Mouse (Mus musculus): ENCODE data around the gene Angel2.

DNA sequence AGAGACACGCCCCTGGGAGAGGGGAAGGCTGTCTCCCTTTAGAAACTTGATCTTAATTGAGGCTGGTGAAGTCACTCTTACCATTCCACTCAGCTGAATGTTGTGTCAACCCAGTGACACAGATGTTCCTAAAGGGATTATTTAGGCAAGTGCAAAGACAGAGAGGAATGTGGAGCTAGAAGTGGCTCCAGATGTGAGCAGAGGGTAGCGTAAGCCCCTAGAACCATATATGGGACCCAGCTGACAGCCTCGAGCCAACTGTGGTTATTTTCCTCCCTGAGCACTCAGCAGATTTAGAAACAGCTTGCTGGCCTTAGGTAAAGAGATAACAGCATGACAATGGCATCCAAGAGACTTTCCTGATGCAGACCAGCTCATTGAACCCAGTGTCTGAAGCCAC, 28.1 kb downstream of the Angel2 start:
- no peak for TF ChIP-seq CTCF (IDR thresholded peaks at IDR 0.05)
- TF ChIP-seq EP300 (IDR thresholded peaks at IDR 0.05): no peak
